Comparison of ENCODE assay signal across 11 mouse cellular contexts in genomic region chr5:26497641-26498430, GRCm38 (mm10).
"Had no signal": no experiment of that assay in that cellular context is flagged by ENCODE, and none has a peak within 500 bp of the region (broad histone marks: within the 10 kb centered on the region; RNA-seq: fewer than 3 reads in every experiment).

No protein-coding gene starts in this region.

- H3K4me1 ChIP-seq: liver, embryonic 12.5 days; midbrain, embryonic 10.5 days; neural tube, embryonic 15.5 days had no signal

- DNase-seq: kidney, postnatal 14 days; lung, embryonic 14.5 days; lung, postnatal 10 days; lung, postnatal 4 days; midbrain, embryonic 14.5 days; thymus, postnatal 14 days had no signal

- H3K27me3 ChIP-seq: liver, embryonic 12.5 days; neural tube, embryonic 15.5 days had no signal

- H3K36me3 ChIP-seq: liver, embryonic 12.5 days; midbrain, embryonic 10.5 days; neural tube, embryonic 15.5 days had no signal

- H3K9me3 ChIP-seq: liver, embryonic 12.5 days; midbrain, embryonic 10.5 days; neural tube, embryonic 15.5 days had no signal

- H3K4me3 ChIP-seq: liver, embryonic 12.5 days; midbrain, embryonic 10.5 days; myocyte; neural tube, embryonic 15.5 days had no signal

- H3K27ac ChIP-seq: liver, embryonic 12.5 days; midbrain, embryonic 10.5 days; neural tube, embryonic 15.5 days; stomach, postnatal 0 days had no signal
